Mouse (Mus musculus): ENCODE measurements around the gene Erg28. TPM values are rescaled to one million over a fixed set of nuclear protein-coding genes. Genes with fewer than 3 reads are reported as not detected.

Erg28 gene
- polyA plus RNA-seq, 1 experiment from 2014 or later: 112 TPM

DNA sequence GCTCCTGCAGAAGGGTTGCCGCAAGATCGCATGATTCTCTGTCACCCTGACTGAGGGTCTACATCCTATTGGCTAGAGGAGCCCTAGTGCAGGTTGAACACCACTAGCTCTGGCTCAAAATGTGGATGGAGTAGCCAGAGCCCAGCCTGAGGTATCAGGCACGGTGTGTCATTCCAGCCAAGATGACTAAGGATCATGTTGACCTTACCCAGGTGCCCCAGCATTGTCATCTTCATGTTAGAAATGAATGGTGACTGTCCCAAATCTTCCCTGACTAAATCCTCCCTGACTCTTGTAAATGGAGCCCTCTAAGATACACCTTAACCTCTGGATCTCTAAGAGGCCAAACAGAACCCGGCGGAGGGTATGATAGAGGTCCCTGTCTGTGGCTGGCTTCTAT, 44.6 kb downstream of the Erg28 start:
- 92% methylated on average over 5 of the region's 5 CpGs for WGBS
- Histone ChIP-seq H3K4me1 (ENCODE audit: control insufficient read depth, insufficient read depth, low read length) (no peaks in the 10 kb centered on the region), H3K4me3 (ENCODE audit: low read depth, low read length) (no peak overlapping the region), H3K9me3 (ENCODE audit: control insufficient read depth, low read depth, low read length) (no peaks in the 10 kb centered on the region), H3K27me3 (ENCODE audit: control insufficient read depth, insufficient read depth, low read length) (no peaks in the 10 kb centered on the region), H3K4me2 (replicated peaks; ENCODE audit: low read depth, low read length) (no peak overlapping the region), H3K9ac (replicated peaks; ENCODE audit: low read depth, low read length) (no peak overlapping the region), H3K36me3 (ENCODE audit: control insufficient read depth, insufficient read depth, low read length) (no peaks in the 10 kb centered on the region), H3K27ac (ENCODE audit: low read length) (no peak overlapping the region)
- no peak for ATAC-seq (ENCODE audit: insufficient number of reproducible peaks, insufficient read depth, low FRiP score, low read depth)

DNA sequence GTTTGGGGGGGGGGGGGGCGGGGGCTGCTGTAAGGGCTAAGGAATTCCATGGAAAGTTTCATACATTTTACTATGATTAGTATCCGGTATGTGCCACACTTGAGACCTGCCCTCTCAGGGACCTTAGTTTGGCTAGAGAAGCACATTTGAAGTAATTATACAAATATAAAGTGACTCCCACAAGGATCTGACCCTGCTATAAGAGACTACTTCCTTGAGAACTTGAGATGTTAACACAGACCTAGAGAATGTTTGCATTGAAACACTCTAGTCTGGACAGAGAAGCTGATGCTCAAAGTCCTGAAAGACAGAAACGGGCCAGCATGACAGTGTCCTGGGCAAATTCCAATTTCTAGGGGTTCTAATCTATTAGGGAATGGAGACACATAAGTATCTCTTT, 45.4 kb downstream of the Erg28 start:
- H3K4me3 ChIP-seq (ENCODE audit: low read depth, low read length): no peak overlapping the region
- H3K9ac ChIP-seq (replicated peaks; ENCODE audit: low read depth, low read length): no peak overlapping the region
- no peak for ATAC-seq (ENCODE audit: insufficient number of reproducible peaks, insufficient read depth, low FRiP score, low read depth)
- H3K4me1 ChIP-seq (ENCODE audit: control insufficient read depth, insufficient read depth, low read length): no peaks in the 10 kb centered on the region
- 40% methylated on average over 3 of the region's 3 CpGs for WGBS
- H3K36me3 ChIP-seq (ENCODE audit: control insufficient read depth, insufficient read depth, low read length): no peaks in the 10 kb centered on the region
- H3K4me2 ChIP-seq (replicated peaks; ENCODE audit: low read depth, low read length): no peak overlapping the region
- no peak overlapping the region for H3K27ac ChIP-seq (ENCODE audit: low read length)
- H3K27me3 ChIP-seq (ENCODE audit: control insufficient read depth, insufficient read depth, low read length): no peaks in the 10 kb centered on the region
- no peaks in the 10 kb centered on the region for H3K9me3 ChIP-seq (ENCODE audit: control insufficient read depth, low read depth, low read length)

DNA sequence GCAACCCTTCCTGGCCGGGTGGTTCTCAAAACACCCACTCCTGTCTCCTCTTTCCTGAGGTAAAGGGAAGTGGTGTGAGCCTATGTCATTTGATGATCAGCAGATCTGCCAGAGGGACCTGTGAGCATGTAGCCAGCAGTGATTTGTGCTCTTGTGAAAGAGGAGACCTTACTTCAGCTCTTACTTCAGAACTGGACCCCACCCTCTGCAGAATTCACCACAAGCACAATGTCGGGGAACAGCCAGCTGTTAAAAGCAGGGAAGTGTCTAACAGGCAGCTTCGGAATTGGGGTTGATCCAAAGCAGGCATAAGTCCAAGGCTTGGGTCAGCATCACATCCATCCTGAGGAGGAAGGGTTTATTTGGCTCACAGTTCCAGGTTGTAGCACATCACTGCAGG, 53.0 kb downstream of the Erg28 start:
- WGBS: 45% methylated on average over 3 of the region's 3 CpGs
- no peak for ATAC-seq (ENCODE audit: insufficient number of reproducible peaks, insufficient read depth, low FRiP score, low read depth)
- Histone ChIP-seq H3K4me1 (ENCODE audit: control insufficient read depth, insufficient read depth, low read length) (no peaks in the 10 kb centered on the region), H3K9me3 (ENCODE audit: control insufficient read depth, low read depth, low read length) (no peaks in the 10 kb centered on the region), H3K27ac (ENCODE audit: low read length) (no peak overlapping the region), H3K4me2 (replicated peaks; ENCODE audit: low read depth, low read length) (no peak overlapping the region), H3K36me3 (ENCODE audit: control insufficient read depth, insufficient read depth, low read length) (no peaks in the 10 kb centered on the region), H3K9ac (replicated peaks; ENCODE audit: low read depth, low read length) (no peak overlapping the region), H3K4me3 (ENCODE audit: low read depth, low read length) (no peak overlapping the region), H3K27me3 (ENCODE audit: control insufficient read depth, insufficient read depth, low read length) (no peaks in the 10 kb centered on the region)

DNA sequence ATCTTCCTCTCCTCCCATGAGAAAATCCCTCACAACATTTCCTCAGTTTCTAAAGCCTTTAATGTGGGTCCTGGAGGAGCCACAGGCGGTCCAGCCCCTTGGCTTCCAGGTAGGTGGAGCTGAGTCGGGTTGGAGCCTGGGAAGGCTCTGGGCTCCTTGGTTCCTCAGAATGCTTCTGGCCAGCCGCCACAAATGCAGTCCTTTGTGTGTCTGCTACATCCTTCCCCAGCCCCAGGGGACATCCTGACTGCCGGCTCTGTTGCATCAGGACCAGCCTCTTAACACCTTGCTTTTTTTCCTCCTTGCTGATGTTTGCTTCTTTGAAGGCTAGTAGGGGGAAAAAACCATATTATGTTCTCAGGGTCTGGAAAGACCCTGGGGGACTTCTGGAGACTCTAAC, 56.6 kb downstream of the Erg28 start:
- no peak overlapping the region for H3K4me3 ChIP-seq (ENCODE audit: low read depth, low read length)
- WGBS: 44% methylated on average over 4 of the region's 4 CpGs
- H3K4me2 ChIP-seq (replicated peaks; ENCODE audit: low read depth, low read length): no peak overlapping the region
- H3K27me3 ChIP-seq (ENCODE audit: control insufficient read depth, insufficient read depth, low read length): no peaks in the 10 kb centered on the region
- no peak overlapping the region for H3K9ac ChIP-seq (replicated peaks; ENCODE audit: low read depth, low read length)
- no peaks in the 10 kb centered on the region for H3K36me3 ChIP-seq (ENCODE audit: control insufficient read depth, insufficient read depth, low read length)
- no peaks in the 10 kb centered on the region for H3K9me3 ChIP-seq (ENCODE audit: control insufficient read depth, low read depth, low read length)
- ATAC-seq (ENCODE audit: insufficient number of reproducible peaks, insufficient read depth, low FRiP score, low read depth): no peak
- H3K4me1 ChIP-seq (ENCODE audit: control insufficient read depth, insufficient read depth, low read length): no peaks in the 10 kb centered on the region
- no peak overlapping the region for H3K27ac ChIP-seq (ENCODE audit: low read length)

DNA sequence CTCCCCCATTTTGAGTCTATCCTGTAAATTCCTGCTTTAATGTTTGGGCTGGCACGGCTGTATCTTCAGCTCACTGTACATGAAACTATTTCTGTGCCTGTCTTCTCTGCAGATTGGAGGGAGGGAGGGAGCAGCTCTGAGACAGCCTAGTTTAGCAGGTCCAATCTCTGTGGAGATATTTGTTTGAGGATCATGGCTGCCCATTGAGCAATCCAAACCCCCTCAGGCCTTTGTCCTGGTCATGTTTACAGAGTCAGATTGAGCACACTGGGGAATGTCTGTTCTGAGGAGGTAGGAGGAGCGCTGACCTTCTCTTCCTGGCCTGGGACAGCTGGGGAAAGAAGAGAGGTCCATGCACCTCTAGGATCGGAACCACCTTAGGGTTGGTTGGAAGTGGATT, 58.1 kb downstream of the Erg28 start:
- 56% methylated on average over 3 of the region's 3 CpGs for WGBS
- no peak for ATAC-seq (ENCODE audit: insufficient number of reproducible peaks, insufficient read depth, low FRiP score, low read depth)

More for the DNA sequence above, 58.1 kb downstream of the Erg28 start:
- no peaks in the 10 kb centered on the region for H3K27me3 ChIP-seq (ENCODE audit: control insufficient read depth, insufficient read depth, low read length)
- no peaks in the 10 kb centered on the region for H3K9me3 ChIP-seq (ENCODE audit: control insufficient read depth, low read depth, low read length)
- no peak overlapping the region for H3K4me2 ChIP-seq (replicated peaks; ENCODE audit: low read depth, low read length)
- H3K36me3 ChIP-seq (ENCODE audit: control insufficient read depth, insufficient read depth, low read length): no peaks in the 10 kb centered on the region
- H3K4me1 ChIP-seq (ENCODE audit: control insufficient read depth, insufficient read depth, low read length): no peaks in the 10 kb centered on the region
- no peak overlapping the region for H3K4me3 ChIP-seq (ENCODE audit: low read depth, low read length)
- no peak overlapping the region for H3K9ac ChIP-seq (replicated peaks; ENCODE audit: low read depth, low read length)
- H3K27ac ChIP-seq (ENCODE audit: low read length): no peak overlapping the region

Other genes with a start within 250 kb of the Erg28 start
- 0.98 and 1.4 TPM in 2 replicates for gene Jdp2, start 225.5 kb downstream of the Erg28 start, polyA plus RNA-seq (2014; fragmentation: Nextera tagmentation; extraction: Ambion mirVana)
- gene Batf, start 137.9 kb downstream of the Erg28 start, polyA plus RNA-seq (2014; fragmentation: Nextera tagmentation; extraction: Ambion mirVana): 2.6 and 4.3 TPM in 2 replicates
- gene Flvcr2, start 78.0 kb downstream of the Erg28 start, polyA plus RNA-seq (2014; fragmentation: Nextera tagmentation; extraction: Ambion mirVana): 0.77 and 1.2 TPM in 2 replicates
- 17.7 and 17.8 TPM in 2 replicates for gene Ttll5, start 109 bp upstream of the Erg28 start, polyA plus RNA-seq (2014; fragmentation: Nextera tagmentation; extraction: Ambion mirVana)